Mouse (Mus musculus) embryo, embryonic 11 days (tissue): ENCODE results near the gene Wdr62.

Experiments
- DNase-seq: peaks from one replicate; pipeline ENCODE4 v3.0.0-alpha.2; 2015

The Wdr62 gene

DNA sequence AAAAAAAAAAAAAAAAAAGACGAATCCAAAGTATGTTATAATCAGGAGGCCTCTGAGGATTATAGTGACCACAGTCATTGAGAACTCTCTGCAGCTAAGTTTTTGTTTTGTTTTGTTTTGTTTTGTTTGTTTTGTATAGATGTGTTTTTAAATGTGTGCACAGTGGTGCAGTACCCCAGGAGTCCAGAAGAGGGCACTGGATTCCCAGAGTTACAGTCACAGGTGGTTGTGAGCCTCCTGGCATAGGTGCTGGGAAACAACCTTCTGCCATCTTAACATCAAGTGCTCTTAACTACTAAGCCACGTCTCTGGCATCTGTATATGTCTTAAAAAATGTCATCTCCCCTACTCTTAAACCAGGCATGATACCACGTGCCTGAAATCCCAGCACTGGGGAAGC lies 20.7 kb upstream of the Wdr62 start:
- peak; percentile 28 for DNase-seq

DNA sequence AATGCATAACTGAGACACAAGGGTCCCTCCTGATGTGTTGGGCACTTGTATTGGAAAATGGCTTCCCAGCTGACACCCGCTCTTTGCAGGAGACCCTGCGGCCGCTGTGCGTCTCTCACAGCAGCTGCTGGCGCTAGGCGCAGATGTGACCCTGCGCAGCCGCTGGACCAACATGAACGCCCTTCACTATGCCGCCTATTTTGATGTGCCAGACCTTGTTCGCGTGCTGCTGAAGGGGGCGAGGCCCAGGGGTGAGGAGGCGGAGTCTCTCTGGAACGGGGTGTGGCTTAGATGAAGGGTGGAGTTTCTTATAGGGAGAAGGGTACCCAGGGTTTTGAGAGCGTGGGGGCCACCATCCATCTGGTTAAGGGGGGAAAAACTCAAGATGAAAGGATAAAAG lies 17.0 kb upstream of the Wdr62 start:
- no peak for DNase-seq

DNA sequence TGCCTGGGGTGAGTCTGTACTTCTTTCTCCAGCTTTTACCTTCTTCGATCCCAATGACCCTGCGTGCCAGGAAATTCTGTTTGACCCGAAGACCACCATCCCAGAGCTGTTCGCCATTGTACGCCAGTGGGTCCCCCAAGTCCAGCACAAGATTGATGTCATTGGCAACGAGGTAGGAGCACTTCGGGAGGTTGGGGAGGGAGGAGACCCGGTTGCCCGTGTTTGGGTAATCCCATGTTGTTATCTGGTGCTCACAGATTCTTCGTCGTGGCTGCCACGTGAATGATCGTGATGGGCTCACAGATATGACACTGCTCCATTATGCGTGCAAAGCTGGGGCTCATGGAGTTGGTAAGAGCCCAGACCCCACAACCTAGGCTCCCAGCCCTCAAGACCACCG lies 16.6 kb upstream of the Wdr62 start:
- DNase-seq: no peak

DNA sequence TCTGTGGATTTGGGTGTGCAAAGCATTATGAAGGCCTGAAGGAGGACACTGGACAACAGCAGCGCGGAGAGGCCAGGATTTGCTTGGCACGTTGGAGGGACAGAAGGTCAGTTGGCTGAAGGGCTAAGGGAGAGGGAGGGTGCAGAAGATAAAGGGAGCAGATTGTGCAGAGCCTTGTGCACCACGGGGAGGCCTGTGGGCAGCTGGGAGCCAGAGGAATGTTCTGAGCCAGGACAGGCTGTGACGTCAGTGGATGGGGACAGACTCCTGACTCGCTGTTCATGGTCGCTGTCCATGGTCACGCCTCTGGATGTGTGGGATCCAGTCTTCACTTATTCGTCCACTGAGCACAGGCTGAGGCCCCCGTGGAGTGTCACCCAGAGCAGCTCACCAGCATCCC lies 14.9 kb upstream of the Wdr62 start:
- DNase-seq: no peak

DNA sequence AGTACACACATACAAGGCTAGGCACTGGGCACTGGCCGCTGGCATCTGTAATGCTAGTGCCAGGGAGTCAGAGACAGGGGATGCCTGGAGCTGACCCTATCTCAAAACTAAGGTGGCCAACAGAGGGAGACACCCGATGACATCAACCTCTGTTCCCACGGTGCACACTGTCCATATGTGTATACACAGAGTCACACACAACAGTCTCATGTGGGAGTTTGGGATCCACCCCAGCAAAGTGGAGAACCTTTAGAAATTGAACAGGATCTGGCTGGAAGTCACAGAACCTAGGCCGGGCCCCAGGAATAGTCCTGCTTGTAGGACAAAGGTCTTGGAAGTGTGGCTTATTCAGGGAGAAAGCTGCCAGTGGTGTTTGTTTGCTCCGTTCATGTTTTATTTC lies 14.1 kb upstream of the Wdr62 start:
- no peak for DNase-seq

DNA sequence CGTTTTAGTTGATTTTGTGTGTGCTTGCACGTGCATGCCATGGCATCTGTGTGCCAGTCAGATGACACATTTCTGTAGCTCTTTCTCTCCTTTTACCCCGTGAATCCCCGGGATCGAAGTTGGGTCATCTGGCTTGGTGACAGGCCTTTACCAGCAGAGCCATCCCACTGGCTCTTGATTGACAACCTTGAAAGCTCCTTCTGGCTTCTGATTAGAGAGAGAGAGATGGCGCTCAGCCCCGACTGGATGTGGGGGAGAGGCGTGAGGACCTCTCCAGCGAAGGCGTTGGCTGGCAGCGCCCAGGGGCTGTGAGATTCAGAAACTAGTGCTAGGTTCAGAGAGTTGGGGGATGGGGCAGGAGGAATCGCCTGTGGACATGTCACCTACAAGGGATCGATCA lies 13.6 kb upstream of the Wdr62 start:
- no peak for DNase-seq

DNA sequence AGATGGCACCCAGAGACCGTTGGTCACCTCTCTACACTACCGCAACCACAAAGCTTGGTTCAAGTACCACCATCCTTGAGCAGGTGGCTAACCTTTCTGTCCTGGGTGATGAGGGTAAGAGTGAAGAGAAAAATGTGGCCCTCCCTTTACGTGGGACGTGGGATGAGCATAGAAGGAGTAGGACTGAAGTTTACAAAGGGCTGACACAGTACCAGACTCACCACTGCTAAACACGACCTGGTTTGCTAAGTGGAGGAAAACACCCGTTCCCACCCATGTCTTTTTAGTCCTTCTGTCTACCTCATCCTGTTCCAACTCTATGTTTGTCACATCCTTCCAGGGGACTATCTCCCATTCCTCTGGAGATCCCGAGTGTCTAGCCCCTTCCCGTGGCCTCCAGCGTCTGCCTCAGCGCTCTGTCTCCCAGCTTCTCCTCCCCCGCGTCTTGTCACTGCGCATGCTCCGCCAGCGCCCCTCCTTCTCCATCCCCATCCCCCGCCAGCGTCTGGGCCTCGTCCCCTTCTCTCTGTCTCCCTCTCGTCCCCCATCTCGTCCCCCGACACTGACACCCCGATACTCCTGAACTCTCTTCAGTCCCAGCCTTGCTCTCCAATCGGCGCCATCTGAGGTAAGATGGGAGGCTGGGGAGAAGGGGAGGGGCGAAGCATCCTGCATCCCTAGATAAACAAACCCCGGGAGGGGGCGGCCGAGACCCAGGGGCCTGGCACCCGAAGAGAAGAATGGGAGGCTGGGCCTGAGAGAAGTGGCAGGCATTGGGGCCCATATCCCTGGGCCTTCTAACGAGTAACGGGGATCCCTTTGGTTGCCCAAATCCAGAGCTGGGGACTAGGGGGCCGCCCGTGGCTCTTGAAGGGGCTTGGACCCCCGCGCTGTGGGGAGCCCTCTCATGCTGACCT lies 11.3 kb upstream of the Wdr62 start, which contains the start of gene Clip3:
Gene Clip3, plus strand, starts transcription at position 514 of the 917 bp plus-strand sequence.
- DNase-seq: peak; percentile 89

DNA sequence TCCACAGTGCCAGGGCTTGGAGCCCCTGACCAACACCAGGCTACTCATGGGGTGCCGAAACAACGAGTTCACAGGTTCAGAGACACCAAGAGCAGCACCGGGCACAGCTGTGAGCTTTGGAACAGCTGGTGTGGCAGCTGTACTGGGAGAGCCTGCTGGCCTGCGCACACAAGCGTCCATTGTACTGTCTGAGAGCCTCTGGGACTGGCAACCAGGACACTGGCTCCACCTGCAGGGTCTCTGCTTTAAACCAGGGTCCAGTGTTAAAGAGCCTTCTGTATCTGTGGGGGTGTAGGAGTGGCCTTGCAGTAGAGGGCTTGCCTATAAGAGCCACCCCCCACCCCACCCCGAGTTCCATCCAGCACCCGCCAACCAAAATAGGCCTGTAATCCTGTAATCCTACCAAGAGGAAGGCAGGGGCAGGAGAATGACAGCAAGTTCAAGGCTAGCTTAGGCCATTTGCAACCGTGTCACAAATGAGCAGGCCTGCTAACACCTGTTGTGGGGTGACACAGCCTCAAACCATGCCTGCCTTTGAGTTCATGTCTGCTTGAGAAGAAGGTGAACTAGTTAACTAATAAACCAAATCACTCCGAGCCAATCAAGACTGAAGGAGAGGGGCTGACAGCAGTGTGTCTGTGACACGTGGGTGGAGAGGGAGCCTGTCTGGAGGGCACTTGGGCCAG lies 9.6 kb upstream of the Wdr62 start:
- DNase-seq: peak; percentile 53

DNA sequence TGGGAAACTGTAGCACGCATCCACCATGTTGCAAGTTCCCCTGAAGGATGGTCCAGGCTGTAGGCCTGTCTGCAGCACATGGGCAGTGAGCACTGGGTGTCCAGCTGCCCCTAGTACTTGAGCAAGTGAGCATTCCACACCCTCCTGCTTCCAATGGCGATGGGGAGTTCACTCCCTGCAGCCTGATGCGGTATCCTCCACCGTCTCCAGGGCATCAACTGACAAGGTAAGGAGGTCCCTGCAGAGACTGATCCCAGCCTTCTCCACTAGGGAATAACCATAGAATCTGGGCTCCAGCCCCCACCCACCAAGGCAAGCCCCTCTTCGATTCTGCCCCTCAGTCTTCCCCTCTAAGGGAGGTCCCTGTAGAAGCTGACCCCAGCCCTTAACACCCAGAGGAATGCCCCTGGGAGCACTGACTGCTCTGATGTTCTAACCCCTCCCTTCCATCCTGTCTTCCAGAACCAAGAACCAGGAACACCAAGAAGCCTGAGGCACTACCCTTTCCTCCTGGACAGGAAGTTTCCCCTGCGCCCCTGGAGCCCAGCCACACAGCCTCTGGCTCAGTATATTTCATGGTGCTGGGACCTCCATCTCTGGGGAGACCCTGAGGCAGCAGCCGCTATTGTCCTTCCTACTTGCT lies 9.0 kb upstream of the Wdr62 start:
- no peak for DNase-seq

DNA sequence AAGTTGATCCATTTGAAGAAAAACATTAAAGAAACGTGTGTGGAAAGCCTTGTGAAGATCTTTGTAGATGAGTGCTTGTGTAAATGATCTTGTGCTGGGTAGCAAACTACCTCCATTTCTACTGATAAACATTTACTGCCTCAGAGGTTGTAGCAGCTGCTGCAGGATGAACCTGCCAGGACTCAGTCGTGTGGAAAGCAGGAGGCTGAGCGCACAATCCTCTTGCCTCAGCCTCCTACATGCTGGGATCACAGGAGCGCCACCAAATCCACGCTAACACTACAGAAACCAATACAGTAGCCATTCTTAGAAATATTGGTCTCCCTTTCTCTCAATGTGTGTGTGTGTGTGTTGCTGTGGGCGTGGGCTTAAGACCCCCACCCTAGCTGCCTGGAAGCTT lies 7.8 kb upstream of the Wdr62 start:
- DNase-seq: no peak

DNA sequence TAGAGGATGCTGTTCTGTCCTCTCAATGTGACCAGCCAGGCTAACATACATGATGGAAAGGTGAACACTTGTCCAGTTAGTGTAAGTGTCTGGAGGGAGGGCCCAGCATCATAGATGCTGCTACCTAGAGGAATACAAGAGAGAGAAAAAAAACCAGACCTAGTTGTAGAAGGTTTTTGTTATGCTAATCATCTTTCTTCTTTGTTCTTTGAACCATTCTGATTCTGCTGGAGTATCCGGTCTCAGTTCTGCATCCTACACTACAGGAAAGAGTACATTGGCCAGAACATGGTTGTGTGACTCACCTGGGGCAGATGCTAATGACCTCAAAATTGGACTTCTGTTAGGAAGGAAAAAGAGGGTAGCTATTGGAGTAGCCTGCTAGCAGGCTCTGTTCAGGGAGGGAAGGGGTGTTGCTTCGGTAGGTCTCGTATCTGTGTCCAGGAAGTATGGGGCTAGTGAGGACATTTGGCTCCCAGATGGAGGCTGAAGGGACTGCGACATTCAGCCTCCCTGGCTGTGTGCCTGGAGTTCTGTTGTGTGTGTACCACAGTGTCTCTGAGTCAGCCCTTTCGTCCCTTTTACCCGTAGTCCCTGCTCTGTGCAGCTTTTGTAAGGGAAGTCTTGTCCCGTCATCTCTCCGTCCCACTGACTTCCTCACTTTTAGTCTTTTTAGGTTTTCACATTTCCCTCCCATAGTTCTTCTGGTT lies 6.6 kb upstream of the Wdr62 start:
- DNase-seq: no peak

DNA sequence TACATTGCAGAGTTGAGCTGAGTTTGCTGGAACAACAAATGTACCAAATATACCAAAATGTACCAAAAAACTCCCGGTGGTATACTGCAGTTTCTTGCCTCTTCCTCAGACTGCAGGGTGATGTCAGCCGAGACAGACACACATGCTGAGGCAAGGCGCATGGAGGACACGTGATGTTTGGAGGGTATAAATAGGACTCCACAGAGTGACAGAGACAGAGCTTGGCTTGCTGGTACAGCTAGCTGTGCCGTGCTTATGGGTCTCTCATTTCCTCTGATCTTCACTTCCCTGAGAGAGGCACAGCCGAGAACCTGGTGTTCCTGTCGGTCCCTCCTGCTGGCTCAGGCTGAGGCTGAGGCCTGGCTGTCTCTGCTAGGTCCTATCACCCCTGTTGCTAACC lies 2.5 kb upstream of the Wdr62 start:
- no peak for DNase-seq

DNA sequence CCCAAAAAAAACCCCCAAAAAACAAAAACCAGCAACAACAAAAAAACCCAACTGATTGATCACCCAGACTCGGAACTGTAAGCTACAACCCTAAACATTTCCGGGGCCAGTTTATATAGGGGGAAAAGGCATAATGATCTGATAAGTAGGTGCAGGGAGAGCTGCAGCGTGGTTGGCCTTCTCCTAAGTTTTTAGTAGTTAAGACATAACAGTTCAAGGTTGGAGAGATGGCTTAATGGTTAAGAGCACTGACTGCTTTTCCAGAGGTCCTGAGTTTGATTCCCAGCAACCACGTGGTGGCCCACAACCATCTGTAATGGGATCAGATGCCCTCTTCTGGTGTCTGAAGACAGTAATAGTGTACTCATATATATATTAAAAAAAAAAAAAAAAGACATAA lies 1.3 kb upstream of the Wdr62 start:
- no peak for DNase-seq

DNA sequence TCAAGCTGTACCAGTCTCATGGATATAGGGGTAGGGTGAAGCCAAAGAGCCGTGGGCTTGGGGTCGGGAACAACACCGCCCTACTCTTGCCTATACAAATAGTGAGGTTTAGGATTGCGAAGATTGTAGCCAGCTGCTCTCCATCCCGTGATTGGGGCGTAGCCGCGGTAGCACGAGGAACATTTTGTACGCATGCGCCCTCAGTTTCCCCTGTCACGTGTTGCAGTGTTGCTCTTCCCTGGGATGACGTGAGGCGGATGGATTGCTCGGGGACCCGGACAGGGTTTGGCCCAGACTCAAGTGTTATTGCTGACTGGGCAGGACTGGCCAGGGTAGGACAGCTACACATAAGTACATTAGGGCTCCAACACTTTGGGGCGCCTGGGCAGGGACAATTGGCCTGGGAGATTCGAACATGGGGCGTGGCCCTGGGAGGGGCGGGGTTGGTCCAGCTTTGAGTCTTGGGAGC lies 485 bp upstream of the Wdr62 start:
- peak; percentile 92 for DNase-seq

DNA sequence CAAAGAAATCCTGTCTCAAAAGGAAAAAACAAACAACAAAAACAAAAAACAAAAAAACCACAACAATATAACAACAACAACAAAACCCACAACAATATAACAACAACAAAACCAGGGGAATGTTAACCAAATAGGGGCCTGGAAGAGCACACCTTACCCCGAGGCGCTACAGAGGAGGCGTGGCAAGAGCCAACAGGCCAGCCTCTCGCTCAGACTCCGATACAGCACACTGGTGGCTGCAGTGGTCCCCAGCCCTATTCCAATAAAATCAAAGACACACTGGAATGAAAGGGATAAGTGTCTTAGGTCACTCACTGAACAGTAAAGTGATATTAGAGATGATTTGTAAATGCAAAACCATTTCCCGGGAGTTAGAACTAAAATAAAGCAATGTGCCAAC lies 683 bp downstream of the Wdr62 start:
- peak; percentile 60 for DNase-seq

DNA sequence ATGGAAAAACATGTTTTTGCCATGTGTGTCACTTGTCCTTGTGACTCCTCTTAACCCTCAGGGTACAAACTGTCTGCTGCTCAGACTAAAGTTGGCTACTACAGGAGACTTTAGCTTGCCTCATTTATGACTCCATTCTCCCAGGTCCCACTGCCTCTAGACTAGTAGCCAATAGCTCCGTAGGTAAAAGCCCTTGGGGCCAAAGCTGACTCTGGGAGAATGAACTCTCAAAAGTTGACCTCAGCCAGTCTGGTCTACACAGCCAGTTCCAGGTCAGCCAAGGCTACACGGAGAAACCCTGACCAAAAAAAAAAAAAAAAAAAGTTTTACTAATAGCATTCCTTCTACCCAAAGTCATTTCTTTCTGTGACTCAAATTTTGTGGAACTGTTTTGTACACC lies 1.3 kb downstream of the Wdr62 start:
- no peak for DNase-seq

DNA sequence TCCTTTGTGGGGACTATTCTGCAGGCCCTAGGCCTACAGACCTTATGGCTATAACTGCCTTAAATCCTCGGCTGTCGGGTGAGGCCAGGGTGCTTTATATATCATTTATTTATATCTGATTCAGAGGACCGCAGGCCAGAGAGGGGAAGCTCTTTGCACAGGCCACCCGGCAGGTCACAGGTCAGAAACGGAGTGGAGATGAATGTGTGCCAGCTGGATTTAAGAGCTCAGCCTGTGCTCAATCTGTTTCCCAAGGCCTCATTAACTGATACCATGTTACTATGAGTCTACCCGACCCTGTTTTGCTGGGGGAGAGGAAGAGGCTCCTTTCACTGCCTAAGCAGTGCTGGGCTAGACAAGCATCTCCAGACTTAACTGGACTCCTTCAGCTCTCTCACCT lies 5.8 kb downstream of the Wdr62 start:
- DNase-seq: no peak

DNA sequence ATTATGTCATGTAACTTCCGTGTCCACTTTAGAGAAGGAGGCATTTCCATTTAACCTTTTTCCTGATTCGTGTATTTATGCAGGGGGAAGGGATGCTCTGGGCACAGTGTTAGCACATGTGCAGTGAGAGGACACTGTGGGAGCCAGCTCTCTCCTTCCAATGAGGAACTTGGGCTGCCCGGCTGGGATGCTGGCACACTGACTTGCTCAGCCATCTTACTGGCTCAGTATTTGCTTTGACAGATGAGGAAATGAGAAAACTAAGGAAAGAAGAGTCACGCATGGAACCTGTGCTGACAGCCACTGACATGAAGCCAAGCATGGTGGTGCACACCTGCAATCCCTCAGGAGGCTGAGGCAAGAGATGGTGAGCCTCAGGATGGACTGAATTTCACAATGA lies 10.6 kb downstream of the Wdr62 start:
- no peak for DNase-seq

DNA sequence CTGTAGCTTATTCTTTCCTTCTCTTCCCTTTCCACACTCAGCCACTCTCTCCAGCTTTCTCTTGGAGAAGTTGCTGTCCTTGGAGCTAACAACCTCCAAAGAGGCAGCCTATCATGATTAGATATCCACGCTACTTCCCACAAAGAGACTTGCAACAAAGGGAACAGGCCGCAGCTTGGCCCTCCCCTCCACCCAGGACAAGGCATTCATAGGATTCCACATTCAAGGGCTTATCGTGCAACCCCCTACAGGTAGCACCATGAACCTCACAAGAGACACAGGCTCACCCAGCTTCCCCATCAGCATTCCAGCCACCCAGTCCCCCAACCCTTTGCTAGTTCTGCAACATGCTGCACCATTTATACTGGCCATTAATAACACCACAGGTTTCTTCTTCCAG lies 13.4 kb downstream of the Wdr62 start:
- no peak for DNase-seq

DNA sequence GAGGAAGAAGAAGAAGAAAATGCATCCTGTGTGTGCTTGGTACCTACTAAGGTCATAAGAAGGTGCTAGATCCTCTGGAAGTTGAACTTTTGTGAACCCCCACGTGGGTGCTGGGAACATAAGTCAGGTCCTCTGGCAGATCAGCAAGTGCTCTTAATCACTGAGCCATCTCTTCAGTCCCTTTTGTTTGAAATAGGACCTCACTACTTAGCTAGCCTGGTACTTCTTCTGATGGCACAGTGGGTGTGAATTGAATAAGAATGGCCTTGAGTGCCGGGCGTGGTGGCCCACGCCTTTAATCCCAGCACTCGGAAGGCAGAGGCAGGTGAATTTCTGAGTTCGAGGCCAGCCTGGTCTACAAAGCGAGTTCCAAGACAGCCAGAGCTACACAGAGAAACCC lies 14.3 kb downstream of the Wdr62 start:
- no peak for DNase-seq

DNA sequence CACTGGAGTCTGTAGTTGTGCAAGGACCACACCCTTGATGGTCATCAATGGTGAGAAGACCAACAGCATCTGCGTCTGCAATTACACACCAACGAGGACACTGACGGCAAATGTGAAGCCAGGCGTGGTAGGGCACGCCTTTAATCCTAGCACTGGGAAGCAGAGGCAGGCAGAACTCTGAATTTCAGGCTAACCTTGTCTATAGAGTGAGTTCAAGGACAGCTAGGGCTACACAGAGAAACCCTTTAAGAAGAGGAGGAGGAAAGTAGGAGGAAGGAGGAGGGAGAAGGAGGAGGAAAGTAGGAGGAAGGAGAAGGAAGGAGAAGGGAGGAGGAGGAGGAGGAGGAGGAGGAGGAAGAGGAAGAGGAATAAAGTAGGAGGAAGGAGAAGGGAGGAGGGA lies 14.7 kb downstream of the Wdr62 start:
- no peak for DNase-seq

DNA sequence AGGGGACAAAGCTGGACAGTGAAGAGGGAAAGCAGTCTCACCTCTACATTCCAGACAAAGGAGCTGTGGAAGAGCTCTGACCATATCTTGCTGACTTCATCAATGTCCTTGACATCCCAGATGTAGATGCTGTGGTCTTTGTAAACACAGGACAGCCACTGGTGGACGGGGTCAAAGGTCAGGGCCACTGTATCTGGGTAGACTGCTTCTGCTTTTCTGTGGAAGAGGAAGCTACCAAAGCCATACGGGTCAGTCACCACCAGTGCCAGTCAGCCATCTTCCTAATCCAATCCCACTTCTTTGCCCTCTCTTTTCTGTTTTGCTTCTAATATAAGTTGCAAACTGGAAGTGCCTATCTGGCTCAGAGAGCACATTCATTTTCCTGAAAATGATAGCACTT lies 15.2 kb downstream of the Wdr62 start:
- no peak for DNase-seq
